Mouse (Mus musculus) megakaryocyte, embryonic 14.5 days (primary cell): ENCODE measurements around the gene Car10. TPM values are rescaled to one million over a fixed set of nuclear protein-coding genes. Genes with fewer than 3 reads are reported as not detected.

ENCODE experiments used
- H3K27me3 ChIP-seq: replicated peaks from 2 replicates; pipeline ENCODE3; 2012; ENCODE audit warnings: inconsistent platforms
- H3K36me3 ChIP-seq: replicated peaks from 2 replicates; pipeline ENCODE3; 2012; ENCODE audit warnings: low read length, inconsistent platforms, mixed read lengths
- H3K4me1 ChIP-seq: 2 replicates; pipeline ENCODE4 v1.6.1; 2012; ENCODE audit warnings: inconsistent platforms
- H3K4me3 ChIP-seq: replicated peaks from 2 replicates; pipeline ENCODE3; 2012; ENCODE audit warnings: moderate library complexity, mild to moderate bottlenecking, inconsistent platforms
- H3K9me3 ChIP-seq: 2 replicates; pipeline ENCODE4 v1.6.1; 2012; ENCODE audit warnings: inconsistent platforms
- FLI1 ChIP-seq: IDR thresholded peaks from 2 replicates; pipeline ENCODE4 v1.6.1; 2012; ENCODE audit warnings: low read length, inconsistent platforms, mixed read lengths
- GATA1 ChIP-seq: IDR thresholded peaks from 3 replicates; pipeline ENCODE4 v1.6.1; 2012; ENCODE audit warnings: mixed read lengths, low read length, inconsistent platforms, borderline replicate concordance
- polyA plus RNA-seq: library from polyadenylated mRNA; stranded (reverse); fragments of >175 nt; gene quantifications from 2 replicates; pipeline ENCODE4 v1.2.3, GENCODE M21; 2012; ENCODE audit warnings: low replicate concordance; ENCODE audit not compliant: insufficient read depth

Car10 gene
- polyA plus RNA-seq, 1 experiment: not detected

- no peak overlapping the region for H3K4me3 ChIP-seq
- no peaks in the 10 kb centered on the region for H3K9me3 ChIP-seq
- no peaks in the 10 kb centered on the region for H3K4me1 ChIP-seq
- H3K27me3 ChIP-seq: no peaks in the 10 kb centered on the region
- H3K36me3 ChIP-seq: no peaks in the 10 kb centered on the region
- TF ChIP-seq FLI1 (no peak), GATA1 (no peak)
Observed at GRCm38 (mm10) chr11:93639410-93639809, 541.6 kb downstream of the Car10 start.

- Histone ChIP-seq H3K4me1 (no peaks in the 10 kb centered on the region), H3K36me3 (no peaks in the 10 kb centered on the region), H3K4me3 (no peak overlapping the region), H3K27me3 (no peaks in the 10 kb centered on the region), H3K9me3 (no peaks in the 10 kb centered on the region)
- TF ChIP-seq FLI1: no peak
- TF ChIP-seq GATA1: no peak
Observed at GRCm38 (mm10) chr11:93640954-93641353, 543.1 kb downstream of the Car10 start.

- Histone ChIP-seq H3K4me3 (no peak overlapping the region), H3K36me3 (no peaks in the 10 kb centered on the region), H3K4me1 (no peaks in the 10 kb centered on the region), H3K9me3 (no peaks in the 10 kb centered on the region), H3K27me3 (no peaks in the 10 kb centered on the region)
- no peak for TF ChIP-seq FLI1
- no peak for TF ChIP-seq GATA1
Observed at GRCm38 (mm10) chr11:93642331-93642730, 544.5 kb downstream of the Car10 start.

GRCm38 (mm10) chr11:93643006-93643405 is 545.2 kb downstream of the Car10 start:
- Histone ChIP-seq H3K9me3 (no peaks in the 10 kb centered on the region), H3K4me3 (no peak overlapping the region)
- TF ChIP-seq GATA1 (no peak), FLI1 (no peak)

GRCm38 (mm10) chr11:93643436-93643835 is 545.6 kb downstream of the Car10 start:
- Histone ChIP-seq H3K27me3 (no peaks in the 10 kb centered on the region), H3K36me3 (no peaks in the 10 kb centered on the region), H3K4me3 (no peak overlapping the region), H3K9me3 (peaks cover under 1% of the 10 kb centered on the region; the same call in 1 of the 2 replicates), H3K4me1 (no peaks in the 10 kb centered on the region)
- no peak for TF ChIP-seq FLI1
- TF ChIP-seq GATA1: no peak

More at GRCm38 (mm10) chr11:93643006-93643405, 545.2 kb downstream of the Car10 start:
- Histone ChIP-seq H3K36me3 (no peaks in the 10 kb centered on the region), H3K4me1 (no peaks in the 10 kb centered on the region), H3K27me3 (no peaks in the 10 kb centered on the region)

- TF ChIP-seq GATA1 (no peak), FLI1 (no peak)
- no peaks in the 10 kb centered on the region for H3K27me3 ChIP-seq
- no peak overlapping the region for H3K4me3 ChIP-seq
- peaks cover 23% of the 10 kb centered on the region for H3K9me3 ChIP-seq
- no peaks in the 10 kb centered on the region for H3K36me3 ChIP-seq
- no peaks in the 10 kb centered on the region for H3K4me1 ChIP-seq
Observed at GRCm38 (mm10) chr11:93646216-93646615, 548.4 kb downstream of the Car10 start.
